Mouse (Mus musculus) liver, embryonic 16.5 days (tissue): ENCODE data around the gene Kdm2b. TPM values are rescaled to one million over a fixed set of nuclear protein-coding genes. Genes with fewer than 3 reads are reported as not detected.

ENCODE experiments used
- ATAC-seq: fragments of 200-750 bp; cut with Nextera tagmentation; 2 replicates; pipeline ENCODE4 v1.8.0; 2017; ENCODE audit warnings: low read depth, mild to moderate bottlenecking, moderate number of reproducible peaks, moderate library complexity
- H3K27ac ChIP-seq: fragments of 300-500 bp; sonication (generic); 2 replicates; pipeline ENCODE4 v1.5.1; 2014; ENCODE audit warnings: mild to moderate bottlenecking, low read length
- H3K27me3 ChIP-seq: fragments of 300-500 bp; sonication (generic); 2 replicates; pipeline ENCODE4 v1.6.1; 2014; ENCODE audit warnings: low read depth, low read length, mixed read lengths; ENCODE audit not compliant: control insufficient read depth, insufficient read depth
- H3K36me3 ChIP-seq: fragments of 300-500 bp; sonication (generic); 2 replicates; pipeline ENCODE4 v1.6.1; 2014; ENCODE audit warnings: mild to moderate bottlenecking; ENCODE audit not compliant: control insufficient read depth, insufficient read depth
- H3K4me1 ChIP-seq: fragments of 300-500 bp; sonication (generic); 2 replicates; pipeline ENCODE4 v1.6.1; 2014; ENCODE audit warnings: low read depth, low read length, mixed read lengths; ENCODE audit not compliant: control insufficient read depth
- H3K4me2 ChIP-seq: fragments of 300-500 bp; sonication (generic); 2 replicates; pipeline ENCODE4 v1.6.1; 2014; ENCODE audit warnings: low read depth, low read length, mixed read lengths
- H3K4me3 ChIP-seq: fragments of 300-500 bp; sonication (generic); 2 replicates; pipeline ENCODE4 v1.5.1; 2014; ENCODE audit warnings: low read depth, mild to moderate bottlenecking, low read length
- H3K9ac ChIP-seq: fragments of 300-500 bp; sonication (generic); 2 replicates; pipeline ENCODE4 v1.6.1; 2014; ENCODE audit warnings: low read depth, low read length
- H3K9me3 ChIP-seq: fragments of 300-500 bp; sonication (generic); replicated peaks from 2 replicates; pipeline ENCODE4 v1.6.1; 2016; ENCODE audit warnings: low read length; ENCODE audit not compliant: control insufficient read depth
- WGBS: fragments of 180-500 bp; shearing (Covaris S2); extraction: QIAGEN DNeasy Blood & Tissue Kit; methylation state at CpG from one replicate; pipeline ENCODE4 v1.1.7; 2014; ENCODE audit not compliant: insufficient replicate concordance; 5-methylcytosine and 5-hydroxymethylcytosine counted together
- polyA plus RNA-seq: library from polyadenylated mRNA; unstranded; fragments of >200 nt; fragmentation: Nextera tagmentation; extraction: Ambion mirVana; gene quantifications from 2 replicates; pipeline ENCODE4 v1.2.1, GENCODE M21; 2015

Kdm2b gene
- polyA plus RNA-seq, 1 experiment from 2014 or later = 14.4 TPM

- 60% methylated on average over 6 of the region's 6 CpGs for WGBS
Measured at GRCm38 (mm10) chr5:123026414-123026813, 36.8 kb upstream of the Kdm2b start.

GRCm38 (mm10) chr5:123024965-123025573 lies 35.4 kb upstream of the Kdm2b start:
- no peak overlapping the region for H3K4me3 ChIP-seq
- 24% methylated on average over 9 of the region's 9 CpGs for WGBS
- peaks cover 6% of the 10 kb centered on the region for H3K4me1 ChIP-seq
- peak overlapping the region; percentile 58 for H3K27ac ChIP-seq
- H3K27me3 ChIP-seq = no peaks in the 10 kb centered on the region
- 0 out of 2 replicates have a peak, but pooled peaks have one; percentile 36 for ATAC-seq
- H3K4me2 ChIP-seq = peak overlapping the region; percentile 22; the same call in 1 of the 2 replicates
- H3K9me3 ChIP-seq = no peaks in the 10 kb centered on the region
- no peak overlapping the region for H3K9ac ChIP-seq
- H3K36me3 ChIP-seq = peaks cover 4% of the 10 kb centered on the region

More at GRCm38 (mm10) chr5:123026414-123026813, 36.8 kb upstream of the Kdm2b start:
- H3K4me2 ChIP-seq = no peak overlapping the region
- no peak overlapping the region for H3K27ac ChIP-seq
- H3K4me1 ChIP-seq = peaks cover 6% of the 10 kb centered on the region
- H3K4me3 ChIP-seq = no peak overlapping the region
- ATAC-seq = no peak
- no peak overlapping the region for H3K9ac ChIP-seq
- H3K9me3 ChIP-seq = no peaks in the 10 kb centered on the region
- H3K27me3 ChIP-seq = no peaks in the 10 kb centered on the region
- H3K36me3 ChIP-seq = peaks cover 4% of the 10 kb centered on the region

DNA sequence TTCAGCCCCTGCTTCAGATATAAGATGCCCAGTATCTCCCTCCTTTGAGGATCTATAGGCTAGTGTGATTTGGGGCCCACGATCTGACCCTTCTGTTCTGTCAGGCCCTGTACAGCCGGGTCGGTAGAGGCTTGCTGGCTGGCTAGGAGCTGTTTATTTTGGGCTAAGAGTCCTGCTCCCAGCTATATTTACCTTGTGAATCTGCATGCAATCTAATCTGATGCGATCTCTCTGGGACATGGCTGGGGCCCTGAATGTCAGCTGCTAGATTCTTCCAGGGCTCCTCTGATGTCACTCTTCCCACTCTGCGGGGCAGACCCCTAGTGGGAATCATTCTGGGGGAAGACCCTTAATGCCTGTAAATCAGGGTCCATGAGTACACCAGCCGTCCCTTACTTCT lies 34.7 kb upstream of the Kdm2b start:
- H3K36me3 ChIP-seq = peaks cover 2% of the 10 kb centered on the region

GRCm38 (mm10) chr5:123023049-123023448 lies 33.4 kb upstream of the Kdm2b start:
- no peak for ATAC-seq
- 57% methylated on average over 6 of the region's 6 CpGs for WGBS
- no peak overlapping the region for H3K4me3 ChIP-seq
- H3K27me3 ChIP-seq = no peaks in the 10 kb centered on the region
- H3K4me1 ChIP-seq = peaks cover 18% of the 10 kb centered on the region
- no peaks in the 10 kb centered on the region for H3K36me3 ChIP-seq
- no peaks in the 10 kb centered on the region for H3K9me3 ChIP-seq
- H3K4me2 ChIP-seq = no peak overlapping the region
- H3K27ac ChIP-seq = no peak overlapping the region
- no peak overlapping the region for H3K9ac ChIP-seq

More for the DNA sequence above, 34.7 kb upstream of the Kdm2b start:
- Histone ChIP-seq H3K27me3 (no peaks in the 10 kb centered on the region), H3K9ac (no peak overlapping the region), H3K4me1 (peaks cover 12% of the 10 kb centered on the region), H3K4me3 (no peak overlapping the region), H3K27ac (peak overlapping the region; percentile 58; the same call in 1 of the 2 replicates), H3K9me3 (no peaks in the 10 kb centered on the region), H3K4me2 (no peak overlapping the region)
- WGBS = 67% methylated on average over 6 of the region's 6 CpGs
- ATAC-seq = peak; percentile 23; the same call in 1 of the 2 replicates

- Histone ChIP-seq H3K27me3 (no peaks in the 10 kb centered on the region), H3K27ac (no peak overlapping the region), H3K9me3 (no peaks in the 10 kb centered on the region), H3K4me3 (no peak overlapping the region), H3K4me2 (no peak overlapping the region), H3K36me3 (no peaks in the 10 kb centered on the region), H3K4me1 (peaks cover 25% of the 10 kb centered on the region), H3K9ac (no peak overlapping the region)
- 63% methylated on average over 7 of the region's 7 CpGs for WGBS
- no peak for ATAC-seq
Measured at GRCm38 (mm10) chr5:123021438-123021837, 31.8 kb upstream of the Kdm2b start.

GRCm38 (mm10) chr5:123020426-123020825 lies 30.8 kb upstream of the Kdm2b start:
- Histone ChIP-seq H3K36me3 (no peaks in the 10 kb centered on the region), H3K27ac (no peak overlapping the region), H3K27me3 (no peaks in the 10 kb centered on the region; the same call in 1 of the 2 replicates), H3K4me1 (peaks cover 34% of the 10 kb centered on the region), H3K4me2 (no peak overlapping the region), H3K9me3 (no peaks in the 10 kb centered on the region), H3K9ac (no peak overlapping the region), H3K4me3 (no peak overlapping the region)
- no peak for ATAC-seq
- 59% methylated on average over 5 of the region's 5 CpGs for WGBS

DNA sequence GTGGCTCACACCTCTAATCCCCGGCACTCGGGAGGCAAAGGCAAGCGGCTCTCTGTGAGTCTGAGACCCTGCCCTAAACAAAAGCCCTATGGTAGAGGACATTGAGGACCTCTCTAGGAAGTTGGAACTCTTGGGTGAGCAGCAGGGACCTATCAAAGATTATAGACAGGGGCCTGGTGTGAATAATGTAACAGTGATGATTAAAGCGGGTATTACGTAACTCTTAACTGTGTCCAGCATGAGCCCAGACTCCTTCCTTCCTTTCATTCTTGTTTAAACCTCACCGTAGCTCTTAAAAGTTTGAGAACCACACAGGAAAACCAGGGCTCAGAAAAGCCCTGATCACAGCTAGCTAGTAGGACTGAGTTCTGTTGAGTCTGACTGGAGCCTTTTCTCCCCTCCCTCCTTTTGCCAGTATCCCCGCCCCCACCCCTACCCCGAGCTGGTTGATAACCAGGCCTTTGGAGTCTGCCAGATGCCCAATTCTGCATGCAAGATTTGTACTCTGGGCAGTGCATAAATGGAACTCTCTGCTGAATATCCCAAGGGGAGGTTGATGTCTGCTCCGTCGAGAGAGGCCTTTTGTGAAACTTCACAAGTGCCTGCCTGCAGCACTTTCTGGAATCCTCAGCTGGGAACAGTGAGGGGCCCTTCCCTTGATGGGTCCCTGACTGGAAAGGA lies 29.9 kb upstream of the Kdm2b start:
- Histone ChIP-seq H3K27ac (peak overlapping the region; percentile 56), H3K4me1 (peaks cover 37% of the 10 kb centered on the region), H3K27me3 (no peaks in the 10 kb centered on the region; the same call in 1 of the 2 replicates), H3K36me3 (no peaks in the 10 kb centered on the region), H3K9ac (no peak overlapping the region), H3K4me2 (peak overlapping the region; percentile 30), H3K4me3 (no peak overlapping the region), H3K9me3 (no peaks in the 10 kb centered on the region)
- ATAC-seq = no peak
- WGBS = 25% methylated on average over 10 of the region's 10 CpGs

GRCm38 (mm10) chr5:123017504-123017903 lies 27.9 kb upstream of the Kdm2b start:
- Histone ChIP-seq H3K4me2 (peak overlapping the region; percentile 26; the same call in 1 of the 2 replicates), H3K9me3 (no peaks in the 10 kb centered on the region), H3K36me3 (no peaks in the 10 kb centered on the region), H3K4me3 (0 out of 2 replicates have a peak overlapping the region, but pooled peaks have one; percentile 4), H3K9ac (no peak overlapping the region), H3K27ac (peak overlapping the region; percentile 5; the same call in 1 of the 2 replicates), H3K4me1 (peaks cover 46% of the 10 kb centered on the region), H3K27me3 (no peaks in the 10 kb centered on the region; the same call in 1 of the 2 replicates)
- WGBS = 40% methylated on average over 4 of the region's 4 CpGs
- no peak for ATAC-seq

GRCm38 (mm10) chr5:123015915-123016314 lies 26.3 kb upstream of the Kdm2b start:
- H3K27me3 ChIP-seq = no peaks in the 10 kb centered on the region; the same call in 1 of the 2 replicates
- ATAC-seq = no peak
- H3K9ac ChIP-seq = peak overlapping the region; percentile 80
- H3K4me3 ChIP-seq = peak overlapping the region; percentile 73
- H3K27ac ChIP-seq = peak overlapping the region; percentile 87; the same call in 1 of the 2 replicates
- peaks cover 46% of the 10 kb centered on the region for H3K4me1 ChIP-seq
- no peaks in the 10 kb centered on the region for H3K9me3 ChIP-seq
- H3K36me3 ChIP-seq = no peaks in the 10 kb centered on the region
- H3K4me2 ChIP-seq = peak overlapping the region; percentile 99
- 15% methylated on average over 8 of the region's 8 CpGs for WGBS
